Mouse (Mus musculus): ENCODE results near the gene Zfr. TPM values are rescaled to one million over a fixed set of nuclear protein-coding genes. Genes with fewer than 3 reads are reported as not detected.

Zfr gene
- total and polyA plus RNA-seq, 2 experiments from 2014 or later, result 175 to 212 TPM

DNA sequence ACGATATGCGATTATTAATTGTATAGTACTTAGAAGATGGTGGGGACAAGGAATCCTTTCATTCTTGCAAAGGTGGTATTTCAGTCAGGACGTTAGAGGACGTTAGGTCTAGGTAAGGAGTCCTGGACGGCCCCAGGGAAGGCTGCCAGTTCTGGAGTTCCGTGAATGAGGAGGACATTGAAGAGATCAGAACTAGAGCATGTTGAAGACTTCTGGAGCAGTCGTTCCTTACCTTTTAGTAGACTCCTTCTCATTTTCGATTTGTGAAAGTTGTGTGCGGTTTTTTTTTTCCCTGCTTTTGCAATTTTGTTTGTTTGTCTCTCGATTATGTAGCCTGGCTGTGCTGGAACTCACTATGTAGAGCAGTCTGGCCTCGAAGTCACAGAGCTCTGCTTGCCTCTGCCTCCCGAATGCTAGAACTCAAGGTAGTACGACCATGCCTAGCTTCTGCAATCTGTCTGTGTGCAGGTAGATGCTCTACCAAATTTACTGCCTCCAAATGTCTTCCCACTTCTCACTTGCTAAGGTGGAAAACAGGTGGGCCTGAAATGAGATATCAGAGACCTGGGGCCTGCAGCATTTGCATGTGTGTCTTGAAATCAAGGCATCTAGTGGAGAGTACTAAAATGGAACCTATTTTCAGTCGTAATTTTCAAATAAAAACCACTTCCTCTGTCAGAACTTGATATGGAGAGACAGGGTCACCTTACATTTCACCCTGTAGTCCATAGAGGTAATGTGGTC is 88.4 kb downstream of the Zfr start:
- no peak overlapping the region for H3K27ac ChIP-seq (ENCODE audit: low read depth, low read length)
- H3K4me1 ChIP-seq (ENCODE audit: insufficient read depth), result peaks cover 11% of the 10 kb centered on the region; the same call in 1 of the 2 replicates
- DNase-seq (no peak), ATAC-seq (no peak)
- no peaks in the 10 kb centered on the region for H3K9me3 ChIP-seq (ENCODE audit: low read length)
- peak overlapping the region; percentile 67 for H3K4me2 ChIP-seq (ENCODE audit: low read depth)
- no peaks in the 10 kb centered on the region for H3K36me3 ChIP-seq (ENCODE audit: insufficient read depth)
- TF ChIP-seq CTCF (IDR thresholded peaks at IDR 0.05; ENCODE audit: low read depth), result no peak
- H3K9ac ChIP-seq, result peak overlapping the region; percentile 92
- WGBS, result 36% methylated on average over 14 of the region's 14 CpGs
- H3K4me3 ChIP-seq (ENCODE audit: low read depth, low read length), result peak overlapping the region; percentile 92
- no peaks in the 10 kb centered on the region for H3K27me3 ChIP-seq (ENCODE audit: insufficient read depth, low read length)

DNA sequence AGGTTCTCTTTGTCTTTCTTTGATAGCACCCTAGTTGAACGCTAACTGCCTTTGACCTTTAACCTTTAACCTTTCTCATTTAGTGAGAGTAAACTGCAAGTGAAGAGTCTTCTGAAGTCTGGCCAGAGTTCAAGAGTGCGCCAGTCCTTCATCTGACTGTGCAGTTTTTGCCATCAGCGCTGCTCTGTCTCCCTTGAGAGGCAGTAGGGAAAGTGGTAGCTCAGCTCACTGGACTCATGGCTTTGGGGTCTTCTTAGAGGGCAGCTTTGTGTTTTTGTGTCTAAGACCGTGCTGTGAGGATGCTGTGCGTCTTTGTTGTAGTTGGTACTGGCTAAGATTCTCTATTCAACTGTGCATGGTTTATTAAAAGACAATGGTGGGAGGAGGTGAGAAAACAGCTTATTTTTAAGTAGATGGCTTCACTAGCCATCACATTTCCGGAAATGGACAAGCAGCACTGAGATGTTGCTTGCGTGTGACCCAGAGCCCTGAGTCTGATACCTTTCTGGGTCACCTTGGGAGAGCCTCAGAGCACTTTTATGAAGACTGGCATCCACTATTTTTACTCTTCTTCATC is 89.1 kb downstream of the Zfr start:
- no peak for TF ChIP-seq CTCF (IDR thresholded peaks at IDR 0.05; ENCODE audit: low read depth)
- H3K4me1 ChIP-seq (ENCODE audit: insufficient read depth), result peaks cover 11% of the 10 kb centered on the region; the same call in 1 of the 2 replicates
- no peak overlapping the region for H3K4me3 ChIP-seq (ENCODE audit: low read depth, low read length)
- H3K27me3 ChIP-seq (ENCODE audit: insufficient read depth, low read length), result no peaks in the 10 kb centered on the region
- no peak overlapping the region for H3K27ac ChIP-seq (ENCODE audit: low read depth, low read length)
- ATAC-seq (no peak), DNase-seq (no peak)
- H3K9me3 ChIP-seq (ENCODE audit: low read length), result no peaks in the 10 kb centered on the region
- no peaks in the 10 kb centered on the region for H3K36me3 ChIP-seq (ENCODE audit: insufficient read depth)
- no peak overlapping the region for H3K9ac ChIP-seq
- 77% methylated on average over 7 of the region's 7 CpGs for WGBS
- H3K4me2 ChIP-seq (ENCODE audit: low read depth), result no peak overlapping the region

DNA sequence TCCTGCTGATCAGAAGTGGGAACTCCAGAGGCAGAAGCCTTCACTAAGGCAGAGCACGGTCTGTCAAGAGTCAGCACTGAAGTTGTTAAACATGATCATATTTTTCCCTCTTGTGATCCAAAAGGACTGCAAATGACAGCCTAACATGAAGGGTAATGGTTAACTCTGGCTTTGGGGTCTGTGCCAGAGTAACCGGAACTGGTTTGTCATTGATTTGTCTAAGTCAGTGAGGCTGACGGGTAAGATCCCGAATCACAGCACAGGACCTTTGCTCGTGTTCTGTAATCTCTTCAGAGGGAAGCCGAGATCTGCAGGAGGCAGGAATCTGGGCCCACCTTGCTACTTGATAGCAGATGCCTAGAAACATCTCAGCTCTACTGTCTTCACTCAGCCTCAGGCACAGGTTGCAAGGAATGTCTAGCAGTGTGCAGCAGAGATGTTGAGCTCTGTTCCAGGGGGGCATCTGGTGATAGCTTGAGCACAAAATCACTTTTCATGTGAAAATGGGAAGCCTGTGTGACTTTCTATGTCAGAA is 90.0 kb downstream of the Zfr start:
- TF ChIP-seq CTCF (IDR thresholded peaks at IDR 0.05; ENCODE audit: low read depth), result no peak
- no peak overlapping the region for H3K9ac ChIP-seq
- WGBS, result 77% methylated on average over 6 of the region's 6 CpGs
- no peaks in the 10 kb centered on the region for H3K27me3 ChIP-seq (ENCODE audit: insufficient read depth, low read length)
- no peak for DNase-seq
- no peak overlapping the region for H3K27ac ChIP-seq (ENCODE audit: low read depth, low read length)
- H3K4me2 ChIP-seq (ENCODE audit: low read depth), result no peak overlapping the region
- H3K4me1 ChIP-seq (ENCODE audit: insufficient read depth), result peaks cover 11% of the 10 kb centered on the region; the same call in 1 of the 2 replicates
- no peaks in the 10 kb centered on the region for H3K9me3 ChIP-seq (ENCODE audit: low read length)
- H3K4me3 ChIP-seq (ENCODE audit: low read depth, low read length), result no peak overlapping the region
- no peaks in the 10 kb centered on the region for H3K36me3 ChIP-seq (ENCODE audit: insufficient read depth)
- no peak for ATAC-seq

DNA sequence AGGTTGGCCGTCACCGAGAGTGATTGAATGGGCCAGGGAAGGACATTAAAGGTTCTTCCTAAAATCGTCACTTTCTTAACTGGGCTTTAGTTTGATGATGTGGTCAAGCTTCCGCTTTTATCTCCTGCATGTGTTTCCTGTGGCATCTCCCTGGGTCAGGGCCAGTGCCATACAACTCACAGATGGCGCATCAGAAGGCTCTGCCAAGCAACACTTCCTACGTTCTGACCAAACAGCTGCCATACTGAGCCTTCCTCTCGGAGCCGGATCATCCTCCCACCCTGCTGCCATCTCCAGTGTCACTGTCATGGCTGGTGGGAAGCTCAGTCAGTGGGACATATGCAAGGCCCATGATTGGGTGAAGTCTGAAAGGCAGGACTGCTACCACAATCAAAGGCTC is 93.9 kb downstream of the Zfr start:
- no peaks in the 10 kb centered on the region for H3K27me3 ChIP-seq (ENCODE audit: insufficient read depth, low read length)
- DNase-seq, result no peak
- peak; percentile 72 for ATAC-seq
- H3K4me1 ChIP-seq (ENCODE audit: insufficient read depth), result peaks cover 5% of the 10 kb centered on the region; the same call in 1 of the 2 replicates
- H3K27ac ChIP-seq (ENCODE audit: low read depth, low read length), result no peak overlapping the region
- no peak for TF ChIP-seq CTCF (IDR thresholded peaks at IDR 0.05; ENCODE audit: low read depth)
- H3K4me2 ChIP-seq (ENCODE audit: low read depth), result no peak overlapping the region
- no peak overlapping the region for H3K4me3 ChIP-seq (ENCODE audit: low read depth, low read length)
- no peak overlapping the region for H3K9ac ChIP-seq
- no peaks in the 10 kb centered on the region for H3K9me3 ChIP-seq (ENCODE audit: low read length)
- WGBS, result 67% methylated on average over 8 of the region's 8 CpGs
- no peaks in the 10 kb centered on the region for H3K36me3 ChIP-seq (ENCODE audit: insufficient read depth)

DNA sequence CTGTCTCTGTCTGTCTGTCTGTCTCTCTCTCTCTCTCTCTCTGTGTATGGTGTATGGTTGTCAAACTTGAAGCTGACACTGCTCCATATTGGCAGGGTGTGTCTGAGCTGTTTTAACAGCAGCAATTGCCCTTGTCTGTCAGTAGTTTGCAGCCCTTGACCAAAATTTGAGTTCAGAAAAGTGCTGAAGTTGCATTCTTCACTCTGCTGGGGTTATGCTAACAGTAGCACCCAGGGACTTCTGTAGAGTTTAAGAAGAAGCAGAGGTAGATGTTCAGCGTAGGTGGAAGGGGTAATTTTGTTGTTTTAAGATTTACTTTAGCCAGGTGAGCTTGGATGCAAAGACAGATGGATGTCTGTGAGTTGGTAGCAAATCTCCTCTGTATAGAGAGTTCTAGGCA is 94.6 kb downstream of the Zfr start:
- no peak overlapping the region for H3K4me2 ChIP-seq (ENCODE audit: low read depth)
- WGBS, result 83% methylated on average over 1 of the region's 1 CpGs
- H3K4me3 ChIP-seq (ENCODE audit: low read depth, low read length), result no peak overlapping the region
- H3K27ac ChIP-seq (ENCODE audit: low read depth, low read length), result no peak overlapping the region
- no peaks in the 10 kb centered on the region for H3K9me3 ChIP-seq (ENCODE audit: low read length)
- H3K27me3 ChIP-seq (ENCODE audit: insufficient read depth, low read length), result no peaks in the 10 kb centered on the region
- H3K4me1 ChIP-seq (ENCODE audit: insufficient read depth), result no peaks in the 10 kb centered on the region
- no peak for DNase-seq
- no peak for TF ChIP-seq CTCF (IDR thresholded peaks at IDR 0.05; ENCODE audit: low read depth)
- no peaks in the 10 kb centered on the region for H3K36me3 ChIP-seq (ENCODE audit: insufficient read depth)
- ATAC-seq, result no peak
- H3K9ac ChIP-seq, result no peak overlapping the region

DNA sequence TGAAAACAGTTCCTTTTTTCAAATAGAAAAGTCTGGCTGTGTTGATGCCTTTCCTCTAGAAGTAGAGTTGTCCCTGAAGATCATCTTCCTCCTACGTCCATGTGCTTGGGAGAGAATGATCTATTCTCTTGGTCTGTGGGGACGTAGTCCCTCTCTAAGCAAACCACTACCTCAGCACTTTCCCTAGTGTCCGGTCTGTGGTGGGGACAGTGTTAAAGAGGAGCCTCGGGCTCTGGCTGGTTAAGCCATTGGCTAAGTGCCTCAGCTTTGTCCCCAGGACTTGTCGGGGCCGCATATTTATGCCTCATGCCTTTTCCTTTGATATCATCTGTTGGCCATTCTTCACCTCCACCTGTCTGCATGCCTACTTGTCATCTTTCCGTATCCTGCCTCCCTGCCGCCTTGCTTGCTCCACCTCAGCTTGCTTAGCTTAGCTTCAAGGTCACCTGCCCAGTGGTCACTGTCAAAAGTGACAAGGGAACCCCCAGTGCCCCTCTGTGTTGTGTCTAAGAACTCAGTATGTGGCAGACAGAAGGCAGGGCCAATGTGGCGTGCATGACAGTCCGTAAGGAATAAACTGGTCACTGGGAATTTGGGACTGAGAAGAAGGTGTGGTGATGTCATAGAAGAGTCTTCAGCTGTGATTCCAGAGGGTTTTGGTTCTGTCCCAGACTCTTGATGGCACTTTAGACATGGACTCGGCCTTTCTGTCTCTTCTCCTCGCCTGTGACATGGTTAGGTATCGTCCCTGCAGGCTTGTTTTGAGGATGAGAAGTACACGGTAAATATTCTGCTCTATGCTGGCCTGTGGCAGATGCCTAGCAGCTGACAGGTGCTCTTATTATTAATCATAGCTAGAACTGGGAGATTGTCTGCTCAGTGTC is 97.1 kb downstream of the Zfr start:
- ATAC-seq, result no peak

More for the DNA sequence above, 97.1 kb downstream of the Zfr start:
- TF ChIP-seq CTCF (IDR thresholded peaks at IDR 0.05; ENCODE audit: low read depth), result no peak
- H3K36me3 ChIP-seq (ENCODE audit: insufficient read depth), result no peaks in the 10 kb centered on the region
- no peak overlapping the region for H3K4me3 ChIP-seq (ENCODE audit: low read depth, low read length)
- DNase-seq, result no peak
- no peak overlapping the region for H3K4me2 ChIP-seq (ENCODE audit: low read depth)
- no peak overlapping the region for H3K27ac ChIP-seq (ENCODE audit: low read depth, low read length)
- H3K4me1 ChIP-seq (ENCODE audit: insufficient read depth), result no peaks in the 10 kb centered on the region
- WGBS, result 83% methylated on average over 14 of the region's 14 CpGs
- H3K9ac ChIP-seq, result no peak overlapping the region
- no peaks in the 10 kb centered on the region for H3K9me3 ChIP-seq (ENCODE audit: low read length)
- H3K27me3 ChIP-seq (ENCODE audit: insufficient read depth, low read length), result no peaks in the 10 kb centered on the region

Data from forebrain, postnatal 0 days (tissue).